Comparison of ENCODE assay signal across 8 mouse cellular contexts in genomic region chr2:59828777-59829508, GRCm38 (mm10). TPM values are rescaled to one million over a fixed set of nuclear protein-coding genes. Genes with fewer than 3 reads are reported as not detected.
A peak's percentile ranks its signal among the peaks of the same experiment; 100 is the strongest.
DNase-seq lines count a peak whose midpoint lies in the region.

No protein-coding gene starts in this region.

- H3K4me3 ChIP-seq in brown adipose tissue, adult 24 weeks (ENCODE audit: insufficient read depth, low read depth, low read length), result no peak overlapping the region

- intact Hi-C loops in gastrocnemius, postnatal 14 days (cut with DNase I; ENCODE audit: low total_unique reads), result no loop called here

- peak overlapping the region; percentile 84 for H3K27ac ChIP-seq in brown adipose tissue, adult 24 weeks (replicated peaks; ENCODE audit: low read depth, low read length)

- peaks cover 29% of the 10 kb centered on the region for H3K4me1 ChIP-seq in brown adipose tissue, adult 24 weeks (ENCODE audit: control insufficient read depth, insufficient read depth, insufficient read length, low read length)

- DNase-seq in cerebellum, postnatal 14 days, result peak; percentile 62 to 73
- no peak for DNase-seq in cerebellum, adult 9-11 months
- peak; percentile 81 for DNase-seq in gastrocnemius, postnatal 14 days
- peak; percentile 49 for DNase-seq in hindlimb bud, embryonic 11.5 days (ENCODE audit: extremely low spot score, low read depth, low spot score)
- peak; percentile 38 to 58 for DNase-seq in lung, adult 18-20 months
- peak; percentile 18 for DNase-seq in retina, adult 2 months (ENCODE audit: low read depth, low spot score)
- DNase-seq in B cell, adult 2 months, result no peak

RNA-seq across cellular contexts. Expression of gene Wdsub1, which starts 53.4 kb away (rescaled TPM):
- 9.9 and 15.6 TPM in 2 replicates for polyA plus RNA-seq in brown adipose tissue, adult 24 weeks (2012; ENCODE audit: insufficient read depth, insufficient read length, missing spikeins)
- total RNA-seq in gastrocnemius, postnatal 14 days (2021), result 10 to 100 TPM; 15.5 to 17.7 TPM

Comparison
In these comparisons a context has a peak if more than half of its experiments do, and no peak if none do; other contexts are left out.
1. DNase-seq: peak in cerebellum, postnatal 14 days (2 of 2), gastrocnemius, postnatal 14 days (single experiment), hindlimb bud, embryonic 11.5 days (single experiment), lung, adult 18-20 months (2 of 2) and retina, adult 2 months (single experiment); none in cerebellum, adult 9-11 months (single experiment) and B cell, adult 2 months (0 of 2).